Mouse (Mus musculus) testis, adult 2 months (tissue): ENCODE results near the gene Hbs1l.

Experiments
- CTCF ChIP-seq: fragments of 200-500 bp; IDR thresholded peaks from 2 replicates; pipeline ENCODE4 v1.5.1; 2012; ENCODE audit warnings: low read depth, mild to moderate bottlenecking, inconsistent platforms, low read length, moderate library complexity; ENCODE audit not compliant: control insufficient read depth, insufficient read depth, insufficient replicate concordance
- POLR2A ChIP-seq: fragments of 200-500 bp; IDR thresholded peaks from 2 replicates; pipeline ENCODE4 v1.6.1; 2012; ENCODE audit warnings: low read depth, mild to moderate bottlenecking, inconsistent platforms, low read length, moderate library complexity; ENCODE audit not compliant: control insufficient read depth

DNA sequence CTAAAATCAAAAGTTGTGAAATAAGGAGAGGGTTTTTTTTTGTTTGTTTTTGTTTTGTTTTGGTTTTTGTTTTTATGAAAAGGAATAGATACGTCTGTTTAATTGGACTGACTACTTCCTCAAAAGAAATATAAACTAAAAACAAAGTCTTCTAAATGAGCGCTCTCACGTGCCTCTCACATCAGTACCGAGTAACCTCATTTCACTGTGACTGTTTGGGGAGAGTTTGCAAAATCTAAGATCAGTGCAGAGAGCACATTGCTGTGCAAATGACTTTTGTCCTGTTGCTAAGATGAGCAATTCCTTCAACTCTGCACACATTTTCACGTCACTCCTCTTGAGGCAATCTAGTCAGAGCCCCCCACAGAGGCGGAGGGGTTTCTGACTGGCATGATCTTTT, 24.0 kb upstream of the Hbs1l start:
- TF ChIP-seq CTCF (no peak), POLR2A (no peak)
